Mouse (Mus musculus): ENCODE data around the gene Esp3.
"Not testable (repeated sequence)": the region's sequence is repeated elsewhere in the genome, so short reads cannot be mapped to it uniquely, and the experiment has no call there.

Gene Esp3

DNA sequence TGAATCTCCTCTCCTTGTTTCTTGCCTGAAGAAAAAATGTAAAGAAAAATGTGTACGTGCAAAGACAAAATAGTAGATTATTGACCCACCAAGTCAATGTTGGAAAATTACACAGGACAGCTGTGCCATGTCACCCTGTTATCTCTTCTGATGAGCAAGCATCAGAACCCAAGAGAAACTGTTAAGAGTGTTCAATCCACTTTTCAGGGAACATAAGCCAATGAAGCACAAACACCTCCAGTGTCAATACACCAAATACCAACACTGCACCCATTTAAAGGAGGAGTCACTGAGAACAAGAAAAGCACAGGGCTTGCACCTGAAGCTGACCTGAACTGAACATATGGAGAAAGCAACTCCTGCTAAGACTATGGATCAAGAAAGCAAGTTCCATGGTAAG, at the start of gene Esp3:
Gene Esp3, plus strand, starts transcription at position 301 of the 400 bp plus-strand sequence.
- in situ Hi-C loops (cut with MseI, MboI), result not testable (repeated sequence)

DNA sequence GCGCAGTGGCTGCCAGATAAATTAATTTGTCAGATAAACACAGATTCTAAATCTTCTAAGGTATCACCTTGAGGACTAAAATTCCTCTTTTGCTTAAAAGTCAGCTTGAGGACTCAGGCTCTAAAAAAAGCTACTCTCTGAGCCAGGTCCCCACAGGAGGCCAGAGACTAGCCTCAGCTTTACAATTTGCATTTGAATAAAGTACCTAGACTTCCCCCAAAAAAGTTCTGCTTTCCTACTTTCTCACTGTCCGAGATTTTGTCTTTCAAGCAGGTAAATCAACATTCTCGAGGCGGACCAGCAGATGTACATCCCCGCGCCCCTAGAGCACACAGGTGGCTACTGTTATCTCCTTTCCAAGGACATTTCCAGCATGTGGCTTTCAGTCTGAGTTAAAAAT, 48.0 kb upstream of the Esp3 start:
- in situ Hi-C loops (cut with MseI, MboI), result not testable (repeated sequence)

- in situ Hi-C loops (cut with MseI, MboI), result no loop called here
These were observed 40.6 kb upstream of the Esp3 start for GRCm38 (mm10) chr17:40591297-40591696.

GRCm38 (mm10) chr17:40598294-40598693, 33.6 kb upstream of the Esp3 start, which contains the start of gene Esp4:
Gene Esp4, plus strand, starts transcription at chr17:40598594.
- in situ Hi-C loops (cut with MseI, MboI), result no loop called here

- in situ Hi-C loops (cut with MseI, MboI), result not testable (repeated sequence)
These were observed 30.3 kb downstream of the Esp3 start for GRCm38 (mm10) chr17:40662118-40662679.

- in situ Hi-C loops (cut with MseI, MboI), result not testable (repeated sequence)
These were observed 31.4 kb downstream of the Esp3 start for GRCm38 (mm10) chr17:40663161-40663811.
